19 mouse cellular contexts compared by ENCODE assay signal in the genomic region with DNA sequence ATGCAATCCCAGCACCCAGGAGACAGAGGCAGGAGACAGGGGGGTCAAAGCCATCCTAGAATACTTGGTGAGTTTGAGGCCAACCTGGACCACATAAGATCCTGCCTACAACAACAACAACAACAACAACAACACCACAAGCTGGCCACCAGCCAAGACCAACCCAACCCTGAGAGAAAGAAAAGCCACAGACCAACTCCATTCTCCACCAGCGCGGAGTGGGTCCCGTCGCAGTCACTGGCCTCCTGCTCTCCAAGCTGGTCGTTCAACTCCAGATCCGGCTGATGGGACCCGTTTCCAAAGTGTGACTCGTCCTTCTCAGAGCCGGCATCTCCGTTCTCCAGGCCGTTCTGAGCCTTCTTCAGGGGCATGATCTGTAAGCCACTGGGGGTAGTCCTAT.
DNase-seq lines count a peak whose midpoint lies in the region; ATAC-seq lines count a peak whose summit lies in the region.
"Had no signal": no experiment of that assay in that cellular context is flagged by ENCODE, and none has a peak within 500 bp of the region (broad histone marks: within the 10 kb centered on the region; RNA-seq: fewer than 3 reads in every experiment).

No protein-coding gene starts in this region.

- no peak overlapping the region for H3K4me2 ChIP-seq in heart, embryonic 12.5 days

- no peak overlapping the region for H3K9ac ChIP-seq in heart, embryonic 12.5 days

- no peaks in the 10 kb centered on the region for H3K9me3 ChIP-seq in heart, embryonic 12.5 days (replicated peaks)

- H3K4me1 ChIP-seq in heart, embryonic 12.5 days (replicated peaks) = peaks cover 15% of the 10 kb centered on the region

- no peak overlapping the region for H3K27ac ChIP-seq in heart, embryonic 12.5 days (ENCODE audit: poor library complexity, severe bottlenecking)

- peaks cover 9% of the 10 kb centered on the region for H3K27me3 ChIP-seq in heart, embryonic 12.5 days (replicated peaks)
- H3K27me3 ChIP-seq: CH12.LX, Patski had no signal

- ATAC-seq in heart, embryonic 12.5 days (ENCODE audit: insufficient number of reproducible peaks, low FRiP score) = no peak
- ATAC-seq: activated CD4-positive, CD25-positive, alpha-beta regulatory T cell, adult 4 months; CD4-positive, CD25-positive, alpha-beta regulatory T cell, adult 4 months; Patski had no signal

- peaks cover 7% of the 10 kb centered on the region; the same call in 1 of the 2 replicates for H3K36me3 ChIP-seq in heart, embryonic 12.5 days
- H3K36me3 ChIP-seq: G1E had no signal

- H3K4me3 ChIP-seq in heart, embryonic 12.5 days = no peak overlapping the region

- whole genome bisulfite sequencing in heart, embryonic 12.5 days = 89% methylated on average over 11 of the region's 11 CpGs

- peak; percentile 80 for DNase-seq in heart, adult 11 months
- peak; percentile 55 for DNase-seq in testis, postnatal 10 days (ENCODE audit: low spot score)
- no peak for DNase-seq in testis, postnatal 14 days (ENCODE audit: low spot score)
- DNase-seq: adrenal gland, adult 2 months; adrenal gland, adult 8-10 months; adrenal gland, postnatal 10 days; adrenal gland, postnatal 14 days; adrenal gland, postnatal 25 days; adrenal gland, postnatal 36 days; B cell, adult 2 months; cerebellum, adult 11 months; cerebellum, adult 11-12 months; cerebellum, adult 18-20 months had no signal
